Mouse (Mus musculus): Measurements from ENCODE around the gene Tmem182. TPM values are rescaled to one million over a fixed set of nuclear protein-coding genes. Genes with fewer than 3 reads are reported as not detected.

Tmem182 gene
- polyA plus RNA-seq (2012): not detected in 2 replicates

DNA sequence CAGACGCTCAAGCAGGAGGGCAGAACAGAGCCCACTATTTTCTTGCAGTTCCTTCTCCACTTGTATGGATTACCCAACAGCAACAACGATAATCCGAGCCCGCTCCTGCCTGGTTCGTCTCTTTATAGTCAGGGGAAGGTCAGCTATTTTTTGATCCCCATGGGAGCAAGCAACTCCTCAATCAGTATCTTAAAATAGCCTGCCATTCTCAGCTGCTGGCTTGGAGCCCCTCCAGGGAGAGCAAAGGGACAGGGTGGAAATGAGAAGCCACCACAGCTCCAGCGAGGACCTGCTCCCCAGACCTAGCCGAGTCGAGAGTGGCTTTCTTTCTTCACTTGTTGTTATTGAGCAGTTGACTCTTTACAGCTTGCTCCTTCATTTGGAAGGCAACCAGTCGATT is at the start of gene Tmem182:
TSS of gene Tmem182 (plus strand) at position 251 of the 400 bp plus-strand sequence.
- TF ChIP-seq GATA1 (IDR thresholded peaks at IDR 0.05; ENCODE audit: low read length): no peak

DNA sequence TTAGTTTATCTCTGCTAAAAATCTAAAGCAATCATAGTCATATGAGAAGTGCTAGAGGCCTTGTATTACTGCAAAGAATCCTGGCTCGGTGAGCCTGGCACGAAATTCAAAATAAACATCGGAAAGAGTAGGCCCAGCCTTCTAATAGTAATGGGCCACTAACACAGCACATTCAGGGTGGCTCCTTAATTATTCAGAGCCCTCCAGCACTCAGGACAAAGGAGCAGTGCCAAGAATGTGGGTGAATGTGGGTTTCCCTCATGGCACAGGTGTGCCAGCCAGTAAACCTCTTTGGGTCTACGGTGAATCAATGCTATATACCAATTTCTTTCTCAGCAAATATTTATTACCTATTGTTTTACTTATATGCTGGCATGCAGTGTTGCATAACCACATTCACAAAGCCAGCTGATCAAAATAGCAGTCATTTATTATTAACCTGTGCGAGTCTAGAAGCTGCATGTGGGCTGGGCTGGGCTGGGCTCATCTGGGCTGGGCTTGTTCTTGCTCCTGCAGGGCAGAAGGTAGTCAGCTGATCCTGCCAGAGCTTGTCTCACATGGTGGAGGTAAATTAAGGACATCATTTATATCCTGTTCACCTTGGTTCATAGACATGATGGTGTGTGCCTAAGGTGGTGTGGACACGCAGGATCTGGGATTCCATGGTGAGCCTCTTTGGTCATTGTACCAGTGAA is 45.5 kb upstream of the Tmem182 start:
- TF ChIP-seq GATA1 (IDR thresholded peaks at IDR 0.05; ENCODE audit: low read length): no peak

DNA sequence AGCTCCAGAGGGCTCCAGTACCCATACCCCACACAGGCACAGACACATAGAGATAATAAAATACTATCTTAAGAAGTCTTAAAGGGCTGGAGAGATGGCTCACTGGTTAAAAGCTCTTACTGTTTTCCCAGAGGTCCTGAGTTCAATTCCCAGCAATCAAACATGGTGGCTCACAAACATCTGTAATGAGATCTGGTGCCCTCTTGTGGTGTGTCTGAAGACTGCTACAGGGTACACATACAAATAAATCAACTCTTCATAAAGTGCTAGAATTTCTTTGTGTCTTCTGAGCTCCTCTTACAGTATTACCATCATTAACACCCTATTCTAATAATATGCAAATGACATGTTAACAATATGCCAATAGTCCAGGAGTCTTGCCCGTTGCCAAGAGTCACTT is 41.4 kb upstream of the Tmem182 start:
- TF ChIP-seq GATA1 (IDR thresholded peaks at IDR 0.05; ENCODE audit: low read length): no peak

DNA sequence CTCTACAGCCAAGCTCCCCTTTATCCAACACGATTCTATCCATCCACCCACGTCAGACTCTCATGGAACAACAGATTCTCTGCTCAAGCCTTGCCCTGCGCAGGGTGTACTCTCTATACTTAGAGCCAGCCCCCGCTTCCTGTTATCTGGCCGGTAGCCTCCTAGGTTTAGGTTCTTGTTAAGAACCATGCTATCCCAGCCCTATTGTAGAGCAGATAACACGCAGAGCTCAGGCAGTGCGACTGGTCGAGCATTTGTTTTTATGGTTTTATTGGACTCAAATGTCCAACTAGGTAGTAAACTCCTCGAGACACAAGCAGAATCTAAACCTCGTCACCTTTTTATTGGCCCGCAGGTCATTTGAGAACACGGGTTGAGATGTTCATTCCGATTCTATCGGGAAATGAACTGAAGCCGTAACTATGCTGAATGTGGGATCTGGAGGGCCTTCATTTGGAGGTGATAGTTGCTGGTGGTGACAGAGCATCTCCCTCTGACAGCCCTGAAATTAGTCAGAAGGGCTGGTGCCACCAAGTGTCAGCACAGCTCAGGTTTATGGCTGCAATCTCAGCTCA is 40.6 kb upstream of the Tmem182 start:
- no peak for TF ChIP-seq GATA1 (IDR thresholded peaks at IDR 0.05; ENCODE audit: low read length)

DNA sequence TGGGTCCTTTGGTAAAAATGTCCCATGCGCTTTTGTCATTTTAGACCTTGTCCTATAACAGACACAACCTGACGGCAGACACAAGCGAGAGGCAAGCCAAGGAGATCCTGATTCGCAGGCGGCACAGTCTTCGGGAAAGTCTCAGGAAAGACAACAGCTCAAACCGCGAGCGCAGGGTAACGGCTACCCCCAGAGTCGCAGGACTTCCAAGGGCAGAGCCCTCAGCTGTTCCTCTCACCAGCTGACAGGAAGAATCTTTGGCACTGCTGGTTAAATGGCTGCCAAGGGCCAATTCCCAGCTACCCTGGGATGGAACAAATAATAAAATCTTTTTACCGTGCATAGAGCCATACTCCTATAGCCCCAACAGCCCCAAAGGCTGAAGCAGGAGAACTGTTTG is 39.9 kb upstream of the Tmem182 start:
- no peak for TF ChIP-seq GATA1 (IDR thresholded peaks at IDR 0.05; ENCODE audit: low read length)

DNA sequence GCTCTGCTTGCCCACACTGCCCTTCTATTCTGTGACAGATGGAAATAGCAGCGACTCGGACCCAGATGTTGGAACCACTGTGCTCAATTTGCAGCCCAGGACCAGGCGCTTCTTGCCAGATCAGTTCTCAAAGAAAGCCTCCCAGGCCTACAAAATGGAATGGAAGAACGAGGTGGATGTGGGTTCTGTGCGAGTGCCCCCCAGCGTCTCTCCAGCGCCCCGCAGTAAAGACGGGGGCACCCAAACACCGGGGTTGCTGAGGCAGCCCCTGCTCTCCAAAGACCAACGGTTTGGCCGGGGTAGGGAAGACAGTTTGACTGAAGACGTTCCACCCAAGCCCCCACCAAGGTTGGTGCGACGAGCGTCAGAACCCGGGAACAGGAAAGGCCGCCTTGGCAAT is 37.8 kb upstream of the Tmem182 start:
- TF ChIP-seq GATA1 (IDR thresholded peaks at IDR 0.05; ENCODE audit: low read length): no peak

DNA sequence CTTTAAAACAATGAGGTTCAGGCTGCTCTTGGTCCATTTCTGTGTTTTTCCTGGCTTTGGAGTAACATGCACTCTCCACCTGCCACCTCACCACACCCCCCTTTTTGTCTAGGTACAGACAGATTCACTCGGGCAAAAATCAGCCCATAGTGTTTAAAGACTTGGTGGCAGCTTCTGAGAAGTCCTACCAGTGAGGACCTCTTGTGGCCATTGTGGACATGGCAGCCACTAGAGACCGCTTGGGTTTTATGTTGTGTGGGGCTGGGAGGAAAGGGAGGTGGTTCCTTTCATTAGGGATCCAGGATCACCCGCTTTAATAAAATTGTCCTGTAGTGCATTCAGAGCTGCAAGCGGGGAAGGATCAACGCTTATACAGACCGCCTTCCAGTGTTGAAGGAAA is 36.8 kb upstream of the Tmem182 start:
- no peak for TF ChIP-seq GATA1 (IDR thresholded peaks at IDR 0.05; ENCODE audit: low read length)

DNA sequence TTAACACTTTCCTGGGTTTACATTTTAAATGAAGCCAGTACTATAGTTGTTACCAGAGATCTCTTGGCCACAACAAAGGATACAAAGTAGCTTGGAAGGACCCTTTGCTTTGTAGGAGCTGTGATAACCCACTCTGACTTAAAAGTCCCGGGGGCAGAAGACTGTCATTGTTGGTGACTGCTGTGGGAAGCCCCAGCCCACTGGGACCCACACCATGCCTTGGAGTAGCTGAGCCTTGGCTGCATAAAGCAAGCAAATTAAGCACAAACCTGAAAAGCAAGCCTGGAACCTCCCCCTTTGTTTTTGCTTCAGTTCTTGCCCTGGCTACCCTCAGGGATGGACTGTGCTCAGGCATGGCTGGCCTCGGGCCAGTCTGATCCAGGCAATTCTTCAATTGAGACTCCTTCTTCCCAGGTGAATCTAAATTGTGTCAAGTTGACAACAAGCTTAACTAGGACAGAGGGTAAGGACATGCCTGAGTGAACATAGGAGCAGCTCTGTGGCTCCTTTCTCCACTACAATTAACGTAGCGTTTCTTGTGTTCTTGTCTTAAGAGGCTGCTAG is 36.0 kb upstream of the Tmem182 start:
- TF ChIP-seq GATA1 (IDR thresholded peaks at IDR 0.05; ENCODE audit: low read length): no peak

DNA sequence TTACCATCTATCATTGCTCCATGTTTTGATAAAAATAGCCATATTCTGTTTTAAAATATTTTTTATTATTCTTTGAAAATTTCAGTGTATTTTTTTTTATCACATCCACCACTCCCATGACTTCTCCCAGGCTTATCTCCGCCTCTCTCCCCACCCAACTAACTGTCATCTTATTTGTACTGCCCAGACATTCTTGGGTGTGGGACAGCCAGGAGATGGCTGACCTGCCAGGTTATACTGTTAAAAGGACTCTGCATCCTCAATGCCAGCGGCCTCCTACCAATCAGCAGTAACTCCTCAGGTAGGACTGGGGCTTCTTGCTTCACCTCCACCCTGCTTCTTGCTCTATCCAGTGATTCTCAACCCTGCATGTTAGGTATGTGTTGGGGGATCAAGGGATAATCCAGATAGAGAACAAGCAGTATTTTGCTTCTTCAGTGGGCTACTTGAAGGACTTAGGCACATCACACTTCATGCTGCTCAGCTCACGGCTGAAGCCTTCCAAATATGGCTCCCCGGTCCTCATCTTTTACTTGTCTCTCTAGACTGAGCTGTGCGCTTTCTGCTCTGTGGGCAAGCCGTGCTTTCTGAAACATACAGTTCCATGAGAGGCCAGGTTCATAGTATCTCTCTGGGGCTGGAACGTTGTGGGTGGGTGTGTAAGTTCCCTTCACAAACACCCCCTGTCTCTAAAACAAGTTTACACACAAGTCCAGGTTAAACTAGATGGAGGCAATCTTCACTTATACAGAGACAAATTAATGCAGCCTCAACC is 34.0 kb upstream of the Tmem182 start:
- no peak for TF ChIP-seq GATA1 (IDR thresholded peaks at IDR 0.05; ENCODE audit: low read length)

DNA sequence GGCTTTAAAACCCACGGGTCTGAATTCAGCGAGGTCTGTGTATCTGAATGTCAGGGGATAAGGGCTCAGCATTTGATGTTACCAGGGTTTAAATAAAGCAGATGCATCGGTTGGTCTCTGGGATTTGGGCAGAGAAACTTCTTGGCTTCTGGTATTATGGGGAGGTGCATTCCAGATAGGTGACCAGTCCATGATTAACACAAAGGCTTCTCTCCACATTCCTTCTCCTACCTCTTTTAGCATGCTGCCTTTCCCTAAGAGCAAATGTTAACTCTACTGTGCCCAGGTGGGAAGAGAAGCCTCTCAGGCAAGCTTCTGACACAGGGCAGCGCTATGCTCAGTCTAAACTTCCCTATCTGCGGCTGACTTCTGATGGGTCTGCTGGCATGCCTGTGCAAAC is 32.2 kb upstream of the Tmem182 start:
- no peak for TF ChIP-seq GATA1 (IDR thresholded peaks at IDR 0.05; ENCODE audit: low read length)

DNA sequence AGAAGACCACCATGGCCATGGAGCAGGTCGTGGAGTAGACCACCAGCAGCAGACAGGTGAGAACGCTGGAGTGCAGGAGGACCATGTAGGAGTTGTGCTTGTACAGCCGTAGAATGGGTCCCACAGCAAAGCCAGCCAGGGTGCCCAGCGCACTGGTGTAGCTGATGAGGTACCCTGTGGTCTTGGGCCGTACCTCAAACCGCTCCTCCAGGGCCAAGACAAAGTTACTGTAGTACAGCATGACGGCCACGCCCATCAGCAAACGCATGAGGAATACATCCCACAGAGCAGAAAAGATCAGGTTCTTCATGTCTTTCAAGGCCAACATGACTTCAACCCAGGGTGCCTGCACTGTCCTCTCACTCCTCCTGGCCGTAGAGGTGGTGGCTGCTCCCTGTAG is 31.4 kb upstream of the Tmem182 start:
- no peak for TF ChIP-seq GATA1 (IDR thresholded peaks at IDR 0.05; ENCODE audit: low read length)

DNA sequence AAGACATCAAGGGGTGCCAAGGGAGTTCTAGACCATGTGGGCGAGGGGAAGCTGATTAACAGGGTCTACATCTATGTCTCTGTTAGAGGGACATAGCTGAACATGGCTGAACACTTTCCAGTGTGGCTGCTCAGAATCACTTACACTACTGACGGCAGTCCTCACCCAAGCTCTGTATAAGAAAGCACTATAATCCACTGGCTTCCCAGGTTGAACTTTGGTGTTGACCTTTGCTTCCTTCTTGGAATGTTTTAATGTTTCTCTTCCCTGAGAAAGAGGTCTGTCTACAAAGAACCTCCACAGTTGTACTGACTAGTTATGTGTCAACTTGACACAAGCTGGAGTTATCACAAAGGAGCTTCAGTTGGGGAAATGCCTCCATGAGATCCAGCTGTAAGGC is 29.3 kb upstream of the Tmem182 start:
- no peak for TF ChIP-seq GATA1 (IDR thresholded peaks at IDR 0.05; ENCODE audit: low read length)

DNA sequence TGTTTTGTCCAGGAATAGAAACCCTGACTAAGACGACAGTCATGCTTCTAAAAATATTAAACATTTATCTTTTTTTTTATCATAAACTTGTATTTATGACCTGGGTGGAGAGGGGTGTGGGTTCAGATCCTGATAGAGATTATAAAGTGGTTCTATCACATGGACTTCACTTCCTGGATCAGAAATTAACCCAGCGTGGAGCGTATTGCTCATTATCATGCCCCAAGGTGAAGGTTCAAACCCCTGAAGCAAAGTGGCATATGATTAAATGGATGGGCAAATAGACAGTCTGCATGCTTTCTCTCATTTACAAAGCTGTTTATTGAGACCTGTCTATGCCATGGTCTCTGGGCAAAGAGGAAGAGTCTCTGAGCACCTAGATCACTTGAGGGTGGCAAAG is 28.6 kb upstream of the Tmem182 start:
- TF ChIP-seq GATA1 (IDR thresholded peaks at IDR 0.05; ENCODE audit: low read length): no peak

DNA sequence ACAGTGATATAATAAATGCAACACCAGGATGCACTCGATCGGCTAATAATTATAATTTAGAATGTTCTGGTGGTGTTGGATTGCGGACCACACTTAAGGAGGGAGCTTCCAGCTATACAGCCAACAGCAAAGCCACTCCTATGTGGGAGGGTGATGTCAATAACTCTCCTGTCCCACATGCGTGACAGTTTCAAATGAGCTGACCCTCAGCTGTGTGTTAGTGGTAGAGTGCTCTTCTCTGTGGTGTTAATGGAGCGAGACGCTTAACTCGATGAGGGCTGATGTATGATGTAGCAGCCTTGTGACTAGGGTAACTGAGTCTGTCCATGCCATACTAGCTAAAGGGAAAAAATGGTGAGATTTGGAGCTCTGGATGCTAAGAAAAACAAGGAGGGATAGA is 22.0 kb upstream of the Tmem182 start:
- TF ChIP-seq GATA1 (IDR thresholded peaks at IDR 0.05; ENCODE audit: low read length): no peak

DNA sequence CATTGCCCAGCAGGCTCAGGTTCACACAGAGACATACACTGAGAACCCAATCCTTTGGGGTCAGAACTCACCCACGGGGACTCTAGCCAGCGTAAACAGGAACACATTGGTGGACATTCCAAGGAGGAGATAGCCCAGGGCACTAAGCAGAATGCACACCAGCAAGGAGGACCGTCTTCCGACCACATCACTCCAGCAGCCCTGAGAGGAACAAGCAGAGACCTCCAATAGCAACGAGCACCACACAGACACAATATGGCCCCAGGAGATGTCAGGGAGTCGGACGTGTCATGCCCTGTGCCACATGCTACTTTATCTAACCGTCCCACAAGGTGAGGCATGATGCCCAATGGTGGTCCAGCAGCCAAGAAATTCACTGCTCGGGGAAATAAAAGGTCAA is 21.1 kb upstream of the Tmem182 start:
- no peak for TF ChIP-seq GATA1 (IDR thresholded peaks at IDR 0.05; ENCODE audit: low read length)

DNA sequence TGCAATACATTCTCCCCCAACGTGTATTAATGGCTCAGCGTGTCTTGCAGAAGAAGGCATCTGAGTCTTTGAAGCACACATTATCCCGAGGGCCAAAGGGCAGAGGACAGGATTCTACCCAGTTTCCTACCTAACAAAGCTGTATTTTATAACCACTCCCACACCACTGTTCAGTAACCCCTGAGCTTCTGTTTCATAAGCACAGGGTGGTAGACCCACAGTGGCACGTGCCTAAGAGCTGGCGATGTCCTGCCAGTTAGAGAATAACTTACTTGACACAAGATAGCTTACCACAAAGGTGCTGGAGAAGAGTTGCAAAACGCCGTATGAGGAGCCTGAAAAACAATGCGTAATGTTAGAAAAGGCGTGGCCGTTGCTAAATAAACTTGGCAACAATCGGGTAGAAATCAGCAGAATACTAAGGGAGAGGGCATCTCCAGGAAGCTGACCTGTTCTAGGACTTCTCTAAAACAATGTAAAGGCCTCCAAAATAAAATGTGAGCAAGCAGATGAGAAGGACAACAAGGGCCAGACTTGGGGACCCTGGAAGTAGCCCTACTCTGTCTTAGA is 19.4 kb upstream of the Tmem182 start:
- TF ChIP-seq GATA1 (IDR thresholded peaks at IDR 0.05; ENCODE audit: low read length): no peak

Measured in G1E-ER4 (cell line).